Mouse (Mus musculus) midbrain, embryonic 11.5 days (tissue): Measurements from ENCODE around the gene Mpc1. TPM values are rescaled to one million over a fixed set of nuclear protein-coding genes. Genes with fewer than 3 reads are reported as not detected.
"Not testable (repeated sequence)": the region's sequence is repeated elsewhere in the genome, so short reads cannot be mapped to it uniquely, and the experiment has no call there.

Source experiments
- ATAC-seq: fragments of 200-750 bp; cut with Nextera tagmentation; 2 replicates; pipeline ENCODE4 v1.8.0; 2017; ENCODE audit warnings: moderate TSS enrichment, moderate library complexity; ENCODE audit not compliant: low FRiP score
- DNase-seq: peaks from one replicate; pipeline ENCODE4 v3.0.0; 2015; ENCODE audit warnings: low spot score; ENCODE audit errors: missing footprints
- H3K27ac ChIP-seq: fragments of 300-500 bp; sonication (generic); 2 replicates; pipeline ENCODE4 v1.5.1; 2014; ENCODE audit warnings: low read depth, low read length
- H3K27me3 ChIP-seq: fragments of 300-500 bp; sonication (generic); 2 replicates; pipeline ENCODE4 v1.6.1; 2014; ENCODE audit warnings: mild to moderate bottlenecking, low read length, moderate library complexity, mixed read lengths; ENCODE audit not compliant: control insufficient read depth, insufficient read depth
- H3K36me3 ChIP-seq: fragments of 300-500 bp; sonication (generic); 2 replicates; pipeline ENCODE4 v1.6.1; 2014; ENCODE audit warnings: mild to moderate bottlenecking, low read length, moderate library complexity, mixed read lengths; ENCODE audit not compliant: control insufficient read depth, insufficient read depth
- H3K4me1 ChIP-seq: fragments of 300-500 bp; sonication (generic); 2 replicates; pipeline ENCODE4 v1.6.1; 2014; ENCODE audit warnings: low read length; ENCODE audit not compliant: control insufficient read depth, insufficient read depth
- H3K4me2 ChIP-seq: fragments of 300-500 bp; sonication (generic); 2 replicates; pipeline ENCODE4 v1.6.1; 2014; ENCODE audit warnings: mild to moderate bottlenecking, moderate library complexity
- H3K4me3 ChIP-seq: fragments of 300-500 bp; sonication (generic); 2 replicates; pipeline ENCODE4 v1.5.1; 2014; ENCODE audit warnings: low read depth, low read length
- H3K9ac ChIP-seq: fragments of 300-500 bp; sonication (generic); 2 replicates; pipeline ENCODE4 v1.6.1; 2014; ENCODE audit warnings: low read length
- H3K9me3 ChIP-seq: fragments of 300-500 bp; sonication (generic); 2 replicates; pipeline ENCODE4 v1.6.1; 2016; ENCODE audit warnings: low read length; ENCODE audit not compliant: control insufficient read depth
- WGBS: fragments of 180-500 bp; shearing (Covaris S2); extraction: QIAGEN DNeasy Blood & Tissue Kit; methylation state at CpG from one replicate; pipeline ENCODE4 v1.1.7; 2014; 5-methylcytosine and 5-hydroxymethylcytosine counted together
- polyA plus RNA-seq: library from polyadenylated mRNA; unstranded; fragments of >200 nt; fragmentation: Nextera tagmentation; extraction: Ambion mirVana; gene quantifications from 2 replicates; pipeline ENCODE4 v1.2.1, GENCODE M21; 2014

The Mpc1 gene
- polyA plus RNA-seq, 1 experiment from 2014 or later = 100 TPM

GRCm38 (mm10) chr17:8303671-8304070 lies 21.0 kb downstream of the Mpc1 start:
- ATAC-seq = no peak
- H3K36me3 ChIP-seq = no peaks in the 10 kb centered on the region
- H3K4me2 ChIP-seq = no peak overlapping the region
- WGBS = 71% methylated on average over 5 of the region's 5 CpGs
- no peak overlapping the region for H3K27ac ChIP-seq
- no peak overlapping the region for H3K9ac ChIP-seq
- no peak overlapping the region for H3K4me3 ChIP-seq
- H3K27me3 ChIP-seq = no peaks in the 10 kb centered on the region
- no peak for DNase-seq
- no peaks in the 10 kb centered on the region for H3K9me3 ChIP-seq
- H3K4me1 ChIP-seq = no peaks in the 10 kb centered on the region

- Histone ChIP-seq H3K9me3 (no peaks in the 10 kb centered on the region), H3K27me3 (no peaks in the 10 kb centered on the region), H3K27ac (no peak overlapping the region), H3K4me3 (no peak overlapping the region), H3K9ac (no peak overlapping the region), H3K4me1 (no peaks in the 10 kb centered on the region), H3K36me3 (no peaks in the 10 kb centered on the region), H3K4me2 (no peak overlapping the region)
- DNase-seq (no peak), ATAC-seq (no peak)
- 24% methylated on average over 3 of the region's 3 CpGs for WGBS
These were observed 23.1 kb downstream of the Mpc1 start for GRCm38 (mm10) chr17:8305801-8306200.

- peak; percentile 100 for DNase-seq
- Histone ChIP-seq H3K4me2 (peak within 1 kb of the TSS; percentile 69), H3K4me3 (peak within 1 kb of the TSS; percentile 80), H3K36me3 (no peaks in the 10 kb centered on the region), H3K27me3 (no peaks in the 10 kb centered on the region), H3K4me1 (peaks cover 11% of the 10 kb centered on the region), H3K27ac (peak within 1 kb of the TSS; percentile 62), H3K9me3 (no peaks in the 10 kb centered on the region), H3K9ac (peak within 1 kb of the TSS; percentile 72)
- under 1% methylated on average over 47 of the region's 54 CpGs for WGBS
- peak; percentile 99 for ATAC-seq
These were observed 28.3 kb downstream of the Mpc1 start, which contains the start of gene Sft2d1 for GRCm38 (mm10) chr17:8310838-8311614. Sft2d1 (plus strand) TSS chr17:8311102.

GRCm38 (mm10) chr17:8311751-8312150 lies 29.0 kb downstream of the Mpc1 start:
- H3K27me3 ChIP-seq = no peaks in the 10 kb centered on the region
- DNase-seq = no peak
- peak overlapping the region; percentile 72 for H3K9ac ChIP-seq
- no peaks in the 10 kb centered on the region for H3K36me3 ChIP-seq
- H3K4me1 ChIP-seq = peaks cover 11% of the 10 kb centered on the region
- peak overlapping the region; percentile 69 for H3K4me2 ChIP-seq
- peak overlapping the region; percentile 80 for H3K4me3 ChIP-seq
- no peaks in the 10 kb centered on the region for H3K9me3 ChIP-seq
- no peak overlapping the region for H3K27ac ChIP-seq
- no peak for ATAC-seq
- 36% methylated on average over 3 of the region's 3 CpGs for WGBS

- no peaks in the 10 kb centered on the region for H3K9me3 ChIP-seq
- DNase-seq = no peak
- no peak for ATAC-seq
- peaks cover 11% of the 10 kb centered on the region for H3K4me1 ChIP-seq
- no peaks in the 10 kb centered on the region for H3K36me3 ChIP-seq
- no peak overlapping the region for H3K4me3 ChIP-seq
- no peak overlapping the region for H3K27ac ChIP-seq
- H3K27me3 ChIP-seq = no peaks in the 10 kb centered on the region
- WGBS = 86% methylated on average over 3 of the region's 3 CpGs
- no peak overlapping the region for H3K4me2 ChIP-seq
- H3K9ac ChIP-seq = no peak overlapping the region
These were observed 31.3 kb downstream of the Mpc1 start for GRCm38 (mm10) chr17:8313976-8314375.

GRCm38 (mm10) chr17:8316251-8316650 lies 33.5 kb downstream of the Mpc1 start:
- no peak for ATAC-seq
- H3K4me2 ChIP-seq = no peak overlapping the region
- H3K4me3 ChIP-seq = no peak overlapping the region
- WGBS = 90% methylated on average over 1 of the region's 1 CpGs
- H3K27me3 ChIP-seq = no peaks in the 10 kb centered on the region
- no peak for DNase-seq
- H3K9me3 ChIP-seq = no peaks in the 10 kb centered on the region
- no peak overlapping the region for H3K27ac ChIP-seq
- H3K4me1 ChIP-seq = peaks cover 11% of the 10 kb centered on the region
- no peaks in the 10 kb centered on the region for H3K36me3 ChIP-seq
- H3K9ac ChIP-seq = no peak overlapping the region

- not testable (repeated sequence) for H3K9me3 ChIP-seq, H3K27me3 ChIP-seq, H3K4me1 ChIP-seq, ATAC-seq, DNase-seq, H3K9ac ChIP-seq, H3K4me3 ChIP-seq, H3K27ac ChIP-seq, H3K4me2 ChIP-seq, H3K36me3 ChIP-seq
- WGBS = 77% methylated on average over 10 of the region's 11 CpGs
These were observed 44.2 kb downstream of the Mpc1 start for GRCm38 (mm10) chr17:8326877-8327276.

- H3K27me3 ChIP-seq = no peaks in the 10 kb centered on the region
- H3K9ac ChIP-seq = no peak overlapping the region
- no peaks in the 10 kb centered on the region for H3K9me3 ChIP-seq
- ATAC-seq (no peak), DNase-seq (peak; percentile 88)
- no peaks in the 10 kb centered on the region for H3K4me1 ChIP-seq
- H3K4me3 ChIP-seq = no peak overlapping the region
- no peak overlapping the region for H3K4me2 ChIP-seq
- H3K36me3 ChIP-seq = no peaks in the 10 kb centered on the region
- 66% methylated on average over 7 of the region's 7 CpGs for WGBS
- no peak overlapping the region for H3K27ac ChIP-seq
These were observed 45.9 kb downstream of the Mpc1 start for GRCm38 (mm10) chr17:8328511-8329174.

GRCm38 (mm10) chr17:8330602-8331001 lies 47.9 kb downstream of the Mpc1 start:
- H3K27me3 ChIP-seq = no peaks in the 10 kb centered on the region
- no peak overlapping the region for H3K4me3 ChIP-seq
- ATAC-seq (no peak), DNase-seq (no peak)
- no peak overlapping the region for H3K9ac ChIP-seq
- H3K36me3 ChIP-seq = no peaks in the 10 kb centered on the region
- no peak overlapping the region for H3K27ac ChIP-seq
- WGBS = 79% methylated on average over 5 of the region's 5 CpGs
- H3K4me2 ChIP-seq = no peak overlapping the region
- no peaks in the 10 kb centered on the region for H3K9me3 ChIP-seq
- H3K4me1 ChIP-seq = no peaks in the 10 kb centered on the region
